Mouse (Mus musculus): ENCODE measurements around the gene Fam53b. TPM values are rescaled to one million over a fixed set of nuclear protein-coding genes. Genes with fewer than 3 reads are reported as not detected.
A peak's percentile ranks its signal among the peaks of the same experiment; 100 is the strongest.

Gene Fam53b
- polyA plus RNA-seq, 1 experiment from 2014 or later, result 17.4 TPM

DNA sequence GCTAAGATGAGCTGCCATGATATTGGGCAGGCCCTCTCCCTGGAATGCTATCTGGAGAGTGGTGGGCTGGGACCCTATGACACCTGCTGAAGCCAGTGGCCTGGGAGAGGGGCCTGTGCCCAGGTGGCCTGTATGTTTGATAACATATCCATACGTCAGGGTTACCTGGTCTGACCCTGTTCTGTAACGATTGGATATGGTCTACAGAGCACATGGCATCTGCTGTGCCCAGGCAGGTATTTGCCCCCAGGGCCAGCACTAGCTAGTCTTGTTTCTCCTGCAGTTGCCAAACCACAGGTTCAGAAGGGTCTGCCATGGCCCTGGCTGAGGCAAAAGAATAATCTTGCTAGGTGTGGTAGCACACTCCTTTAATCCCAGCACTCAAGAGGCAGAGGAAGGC, 120.1 kb downstream of the Fam53b start:
- no peak overlapping the region for H3K27ac ChIP-seq (ENCODE audit: low read length)
- H3K4me2 ChIP-seq (ENCODE audit: low read depth, low read length), result no peak overlapping the region
- no peaks in the 10 kb centered on the region for H3K36me3 ChIP-seq (ENCODE audit: control insufficient read depth, insufficient read depth, low read length)
- no peaks in the 10 kb centered on the region for H3K9me3 ChIP-seq (replicated peaks; ENCODE audit: control insufficient read depth, low read length)
- no peak for ATAC-seq (ENCODE audit: insufficient read depth, low FRiP score)
- no peak overlapping the region for H3K9ac ChIP-seq (ENCODE audit: low read length)
- H3K27me3 ChIP-seq (ENCODE audit: control insufficient read depth, insufficient read depth, low read length), result no peaks in the 10 kb centered on the region
- 88% methylated on average over 2 of the region's 2 CpGs for WGBS
- H3K4me1 ChIP-seq (ENCODE audit: control insufficient read depth, insufficient read depth, low read length), result 0 out of 2 replicates have a peak, but pooled peaks cover 2% of the 10 kb centered on the region
- H3K4me3 ChIP-seq (replicated peaks; ENCODE audit: low read length), result no peak overlapping the region

GRCm38 (mm10) chr7:132692719-132693118, 121.0 kb downstream of the Fam53b start:
- Histone ChIP-seq H3K27ac (ENCODE audit: low read length) (no peak overlapping the region), H3K4me1 (ENCODE audit: control insufficient read depth, insufficient read depth, low read length) (peaks cover 10% of the 10 kb centered on the region; the same call in 1 of the 2 replicates), H3K4me3 (replicated peaks; ENCODE audit: low read length) (no peak overlapping the region), H3K9me3 (replicated peaks; ENCODE audit: control insufficient read depth, low read length) (no peaks in the 10 kb centered on the region), H3K9ac (ENCODE audit: low read length) (no peak overlapping the region), H3K36me3 (ENCODE audit: control insufficient read depth, insufficient read depth, low read length) (no peaks in the 10 kb centered on the region), H3K27me3 (ENCODE audit: control insufficient read depth, insufficient read depth, low read length) (no peaks in the 10 kb centered on the region), H3K4me2 (ENCODE audit: low read depth, low read length) (no peak overlapping the region)
- no peak for ATAC-seq (ENCODE audit: insufficient read depth, low FRiP score)
- WGBS, result 82% methylated on average over 9 of the region's 9 CpGs

DNA sequence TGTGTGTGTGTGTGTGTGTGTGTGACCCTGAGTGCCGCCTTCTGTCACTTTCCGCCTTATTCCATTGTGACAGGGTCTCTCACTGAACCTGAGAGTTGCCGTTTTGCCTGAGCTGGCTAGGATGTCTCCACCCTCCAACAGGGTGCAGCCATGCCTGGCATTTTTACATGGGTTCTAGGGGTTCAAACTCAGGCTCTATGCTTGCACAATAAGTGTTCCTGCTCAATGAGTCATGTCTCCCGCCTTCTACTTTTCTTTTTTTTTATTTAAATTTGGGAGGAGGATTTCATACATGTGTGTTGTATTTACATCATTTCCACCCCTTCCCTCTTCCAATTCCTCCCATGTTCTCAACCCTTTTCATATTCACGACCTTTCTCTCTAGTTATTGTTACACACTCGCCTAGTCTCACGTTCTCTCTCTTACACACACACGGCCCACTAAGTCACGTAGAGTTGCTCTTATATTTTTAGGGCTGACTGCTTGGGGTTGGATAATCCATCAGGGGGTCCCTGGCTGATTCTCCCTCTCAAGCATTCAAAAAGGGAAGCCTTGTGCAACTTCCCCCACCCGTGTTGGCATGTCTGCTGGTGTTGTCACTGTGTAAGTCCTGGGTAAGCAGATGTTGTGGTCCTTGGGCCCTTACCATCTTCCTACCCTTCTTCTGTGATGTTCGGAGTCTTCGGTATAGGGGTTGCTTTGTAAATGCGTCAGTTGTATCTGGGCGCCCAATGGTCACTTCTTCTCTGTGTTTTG, 122.8 kb downstream of the Fam53b start:
- Histone ChIP-seq H3K27me3 (ENCODE audit: control insufficient read depth, insufficient read depth, low read length) (no peaks in the 10 kb centered on the region), H3K4me1 (ENCODE audit: control insufficient read depth, insufficient read depth, low read length) (peaks cover 13% of the 10 kb centered on the region; the same call in 1 of the 2 replicates), H3K4me3 (replicated peaks; ENCODE audit: low read length) (no peak overlapping the region), H3K36me3 (ENCODE audit: control insufficient read depth, insufficient read depth, low read length) (no peaks in the 10 kb centered on the region), H3K27ac (ENCODE audit: low read length) (no peak overlapping the region), H3K9me3 (replicated peaks; ENCODE audit: control insufficient read depth, low read length) (no peaks in the 10 kb centered on the region), H3K9ac (ENCODE audit: low read length) (no peak overlapping the region), H3K4me2 (ENCODE audit: low read depth, low read length) (no peak overlapping the region)
- ATAC-seq (ENCODE audit: insufficient read depth, low FRiP score), result no peak
- 86% methylated on average over 14 of the region's 14 CpGs for WGBS

GRCm38 (mm10) chr7:132689722-132690121, 124.0 kb downstream of the Fam53b start:
- peaks cover 13% of the 10 kb centered on the region; the same call in 1 of the 2 replicates for H3K4me1 ChIP-seq (ENCODE audit: control insufficient read depth, insufficient read depth, low read length)
- H3K9ac ChIP-seq (ENCODE audit: low read length), result no peak overlapping the region
- no peak overlapping the region for H3K4me3 ChIP-seq (replicated peaks; ENCODE audit: low read length)
- H3K36me3 ChIP-seq (ENCODE audit: control insufficient read depth, insufficient read depth, low read length), result no peaks in the 10 kb centered on the region
- no peaks in the 10 kb centered on the region for H3K27me3 ChIP-seq (ENCODE audit: control insufficient read depth, insufficient read depth, low read length)
- no peak overlapping the region for H3K4me2 ChIP-seq (ENCODE audit: low read depth, low read length)
- 44% methylated on average over 5 of the region's 5 CpGs for WGBS
- no peak overlapping the region for H3K27ac ChIP-seq (ENCODE audit: low read length)
- ATAC-seq (ENCODE audit: insufficient read depth, low FRiP score), result no peak
- H3K9me3 ChIP-seq (replicated peaks; ENCODE audit: control insufficient read depth, low read length), result no peaks in the 10 kb centered on the region

GRCm38 (mm10) chr7:132688721-132689120, 125.0 kb downstream of the Fam53b start:
- Histone ChIP-seq H3K36me3 (ENCODE audit: control insufficient read depth, insufficient read depth, low read length) (no peaks in the 10 kb centered on the region), H3K27ac (ENCODE audit: low read length) (no peak overlapping the region), H3K27me3 (ENCODE audit: control insufficient read depth, insufficient read depth, low read length) (no peaks in the 10 kb centered on the region), H3K9ac (ENCODE audit: low read length) (no peak overlapping the region), H3K9me3 (replicated peaks; ENCODE audit: control insufficient read depth, low read length) (no peaks in the 10 kb centered on the region), H3K4me2 (ENCODE audit: low read depth, low read length) (no peak overlapping the region), H3K4me3 (replicated peaks; ENCODE audit: low read length) (no peak overlapping the region), H3K4me1 (ENCODE audit: control insufficient read depth, insufficient read depth, low read length) (peaks cover 13% of the 10 kb centered on the region; the same call in 1 of the 2 replicates)
- 50% methylated on average over 5 of the region's 5 CpGs for WGBS
- ATAC-seq (ENCODE audit: insufficient read depth, low FRiP score), result 0 out of 2 replicates have a peak, but pooled peaks have one; percentile 24

DNA sequence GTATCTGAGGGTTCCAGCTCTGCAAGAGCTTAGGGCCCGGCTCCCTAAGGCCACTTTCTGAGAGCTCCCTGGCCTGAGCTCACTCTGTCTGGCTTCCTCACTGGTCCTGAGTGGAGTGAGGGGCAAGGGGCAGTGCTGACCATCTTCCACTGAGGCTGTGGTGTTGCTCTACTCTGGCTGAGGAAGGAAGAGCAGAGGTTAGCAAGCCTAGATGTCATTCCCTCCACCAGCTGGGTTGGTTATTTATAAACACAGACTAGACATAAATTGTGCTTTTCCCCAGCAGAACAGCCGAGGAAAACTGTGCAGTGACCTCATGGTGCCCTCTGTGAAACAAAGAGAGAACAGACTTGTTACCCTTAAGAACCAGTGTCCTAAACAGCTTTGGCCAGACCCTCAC, 125.8 kb downstream of the Fam53b start:
- Histone ChIP-seq H3K27ac (ENCODE audit: low read length) (no peak overlapping the region; the same call in 1 of the 2 replicates), H3K4me1 (ENCODE audit: control insufficient read depth, insufficient read depth, low read length) (peaks cover 13% of the 10 kb centered on the region; the same call in 1 of the 2 replicates), H3K9ac (ENCODE audit: low read length) (0 out of 2 replicates have a peak overlapping the region, but pooled peaks have one; percentile 7), H3K4me2 (ENCODE audit: low read depth, low read length) (no peak overlapping the region), H3K36me3 (ENCODE audit: control insufficient read depth, insufficient read depth, low read length) (no peaks in the 10 kb centered on the region), H3K4me3 (replicated peaks; ENCODE audit: low read length) (no peak overlapping the region), H3K9me3 (replicated peaks; ENCODE audit: control insufficient read depth, low read length) (no peaks in the 10 kb centered on the region), H3K27me3 (ENCODE audit: control insufficient read depth, insufficient read depth, low read length) (no peaks in the 10 kb centered on the region)
- WGBS, result 35% methylated on average over 2 of the region's 2 CpGs
- no peak for ATAC-seq (ENCODE audit: insufficient read depth, low FRiP score)

DNA sequence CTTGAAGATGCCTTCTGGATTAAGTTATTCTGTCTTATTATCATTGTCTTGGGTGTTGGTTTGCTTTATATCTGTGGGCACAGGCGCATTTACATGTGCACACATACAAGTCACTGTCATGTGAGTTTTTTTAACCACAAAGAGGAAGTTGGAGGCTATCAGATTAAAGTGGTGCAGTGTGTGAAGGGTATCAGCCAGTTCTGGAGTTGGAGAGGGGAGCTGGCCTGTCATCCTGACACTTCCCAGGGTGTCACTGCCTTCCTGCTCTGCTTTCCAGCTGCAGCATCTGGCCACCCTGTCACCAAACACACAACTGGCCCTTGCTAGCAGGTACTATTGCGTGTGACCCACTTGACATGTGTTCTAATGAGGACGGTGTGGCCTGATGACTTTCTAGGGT, 127.2 kb downstream of the Fam53b start:
- H3K9ac ChIP-seq (ENCODE audit: low read length), result no peak overlapping the region
- ATAC-seq (ENCODE audit: insufficient read depth, low FRiP score), result no peak
- no peaks in the 10 kb centered on the region for H3K36me3 ChIP-seq (ENCODE audit: control insufficient read depth, insufficient read depth, low read length)
- H3K27me3 ChIP-seq (ENCODE audit: control insufficient read depth, insufficient read depth, low read length), result no peaks in the 10 kb centered on the region
- no peaks in the 10 kb centered on the region for H3K9me3 ChIP-seq (replicated peaks; ENCODE audit: control insufficient read depth, low read length)
- H3K27ac ChIP-seq (ENCODE audit: low read length), result no peak overlapping the region
- whole genome bisulfite sequencing, result 85% methylated on average over 3 of the region's 3 CpGs
- no peak overlapping the region for H3K4me3 ChIP-seq (replicated peaks; ENCODE audit: low read length)
- peaks cover 13% of the 10 kb centered on the region; the same call in 1 of the 2 replicates for H3K4me1 ChIP-seq (ENCODE audit: control insufficient read depth, insufficient read depth, low read length)
- H3K4me2 ChIP-seq (ENCODE audit: low read depth, low read length), result no peak overlapping the region

DNA sequence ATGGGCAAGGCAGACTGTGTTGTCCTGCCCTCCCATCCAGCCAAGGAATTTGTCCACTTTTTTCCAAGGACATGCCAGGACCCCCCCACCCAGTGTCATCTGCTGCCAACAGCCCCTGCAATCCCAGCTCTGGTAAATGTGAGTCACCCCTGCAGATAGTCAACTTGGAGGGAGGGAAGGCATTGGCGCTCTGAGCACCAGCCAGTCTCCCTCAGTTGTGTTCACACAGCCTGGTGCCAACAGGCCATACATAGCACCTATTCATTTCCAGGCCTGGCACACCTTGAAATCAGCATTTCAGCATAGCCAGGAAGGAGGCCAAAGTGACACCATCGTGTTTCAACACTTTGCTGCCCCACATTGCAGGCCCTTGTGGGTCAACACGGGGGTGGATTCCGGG, 129.8 kb downstream of the Fam53b start:
- Histone ChIP-seq H3K36me3 (ENCODE audit: control insufficient read depth, insufficient read depth, low read length) (no peaks in the 10 kb centered on the region), H3K4me3 (replicated peaks; ENCODE audit: low read length) (no peak overlapping the region), H3K4me1 (ENCODE audit: control insufficient read depth, insufficient read depth, low read length) (peaks cover 13% of the 10 kb centered on the region; the same call in 1 of the 2 replicates), H3K27ac (ENCODE audit: low read length) (no peak overlapping the region), H3K4me2 (ENCODE audit: low read depth, low read length) (no peak overlapping the region), H3K27me3 (ENCODE audit: control insufficient read depth, insufficient read depth, low read length) (no peaks in the 10 kb centered on the region), H3K9ac (ENCODE audit: low read length) (no peak overlapping the region), H3K9me3 (replicated peaks; ENCODE audit: control insufficient read depth, low read length) (no peaks in the 10 kb centered on the region)
- WGBS, result 93% methylated on average over 4 of the region's 4 CpGs
- ATAC-seq (ENCODE audit: insufficient read depth, low FRiP score), result no peak

GRCm38 (mm10) chr7:132682901-132683300, 130.8 kb downstream of the Fam53b start:
- Histone ChIP-seq H3K4me1 (ENCODE audit: control insufficient read depth, insufficient read depth, low read length) (peaks cover 5% of the 10 kb centered on the region; the same call in 1 of the 2 replicates), H3K27me3 (ENCODE audit: control insufficient read depth, insufficient read depth, low read length) (no peaks in the 10 kb centered on the region), H3K36me3 (ENCODE audit: control insufficient read depth, insufficient read depth, low read length) (no peaks in the 10 kb centered on the region), H3K4me2 (ENCODE audit: low read depth, low read length) (no peak overlapping the region), H3K27ac (ENCODE audit: low read length) (no peak overlapping the region), H3K4me3 (replicated peaks; ENCODE audit: low read length) (no peak overlapping the region), H3K9ac (ENCODE audit: low read length) (no peak overlapping the region), H3K9me3 (replicated peaks; ENCODE audit: control insufficient read depth, low read length) (no peaks in the 10 kb centered on the region)
- 78% methylated on average over 3 of the region's 3 CpGs for WGBS
- ATAC-seq (ENCODE audit: insufficient read depth, low FRiP score), result no peak

All from stomach, embryonic 16.5 days (tissue).